Mouse (Mus musculus) liver, adult 2 months (tissue): ENCODE measurements around the gene Dmap1.

Source experiments
- CTCF ChIP-seq: fragments of 200-500 bp; IDR thresholded peaks from 2 replicates; pipeline ENCODE4 v1.5.1; 2011; ENCODE audit warnings: low read depth, low read length, control low read depth
- POLR2A ChIP-seq: fragments of 200-500 bp; IDR thresholded peaks from 2 replicates; pipeline ENCODE4 v1.6.1; 2011; ENCODE audit warnings: low read length, control low read depth; ENCODE audit not compliant: insufficient read depth; ENCODE audit errors: extremely low read depth

DNA sequence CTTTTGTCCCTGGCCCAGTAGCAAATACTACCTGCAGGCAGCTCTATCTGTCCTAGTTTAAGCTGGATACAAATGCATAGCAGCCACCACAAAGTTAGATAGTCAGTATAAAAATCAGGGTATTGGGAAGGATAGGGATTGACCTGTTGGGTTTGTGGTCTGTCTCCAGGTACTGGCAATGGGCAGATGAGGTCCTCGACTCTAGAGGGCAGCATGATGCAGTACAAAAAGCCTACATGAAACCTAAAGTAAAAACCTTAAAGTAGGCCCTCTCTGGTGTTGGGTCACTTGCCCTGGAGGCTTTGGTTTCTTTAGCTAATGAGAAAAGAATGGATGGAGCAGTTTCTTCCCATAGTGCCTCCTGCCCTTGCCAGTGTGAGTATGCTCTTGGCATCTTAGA is 53.6 kb downstream of the Dmap1 start:
- TF ChIP-seq CTCF: peak; percentile 41
- no peak for TF ChIP-seq POLR2A
